Mouse (Mus musculus) erythroblast, embryonic 14.5 days (primary cell): ENCODE results near the gene Gm20489. TPM values are rescaled to one million over a fixed set of nuclear protein-coding genes. Genes with fewer than 3 reads are reported as not detected.

ENCODE experiments used
- H3K27me3 ChIP-seq: 2 replicates; pipeline ENCODE4 v1.6.1; 2012; ENCODE audit warnings: inconsistent platforms; ENCODE audit not compliant: control insufficient read depth
- H3K36me3 ChIP-seq: 2 replicates; pipeline ENCODE4 v1.6.1; 2012; ENCODE audit warnings: mild to moderate bottlenecking, inconsistent platforms; ENCODE audit not compliant: control insufficient read depth
- H3K4me1 ChIP-seq: 2 replicates; pipeline ENCODE4 v1.6.1; 2012; ENCODE audit warnings: inconsistent platforms; ENCODE audit not compliant: control insufficient read depth
- H3K4me3 ChIP-seq: replicated peaks from 2 replicates; pipeline ENCODE3; 2012; ENCODE audit warnings: moderate library complexity, mild to moderate bottlenecking, inconsistent platforms
- H3K9me3 ChIP-seq: 2 replicates; pipeline ENCODE4 v1.6.1; 2012; ENCODE audit warnings: low read length, inconsistent platforms, mixed read lengths; ENCODE audit not compliant: control insufficient read depth
- GATA1 ChIP-seq: IDR thresholded peaks from 2 replicates; pipeline ENCODE4 v1.6.1; 2012; ENCODE audit warnings: low read length, inconsistent platforms, mixed read lengths
- TAL1 ChIP-seq: IDR thresholded peaks from 3 replicates; pipeline ENCODE4 v1.6.1; 2012; ENCODE audit warnings: low read length, inconsistent platforms, mixed read lengths
- polyA plus RNA-seq: library from polyadenylated mRNA; stranded (reverse); fragments of >175 nt; gene quantifications from 2 replicates; pipeline ENCODE4 v1.2.3, GENCODE M21; 2012

Gm20489 gene
- polyA plus RNA-seq, result not detected in 2 replicates

GRCm38 (mm10) chrX:101268755-101269124 lies at the start of gene Gm20489:
TSS of gene Gm20489 (minus strand) at chrX:101269023.
- Histone ChIP-seq H3K9me3 (no peaks in the 10 kb centered on the region), H3K27me3 (peaks cover 9% of the 10 kb centered on the region), H3K4me1 (peaks cover 19% of the 10 kb centered on the region), H3K36me3 (no peaks in the 10 kb centered on the region), H3K4me3 (peak within 1 kb of the TSS; percentile 9)
- TF ChIP-seq GATA1 (no peak), TAL1 (no peak)

GRCm38 (mm10) chrX:101313625-101314359 lies 45.0 kb upstream of the Gm20489 start:
- H3K9me3 ChIP-seq, result no peaks in the 10 kb centered on the region
- peaks cover 53% of the 10 kb centered on the region for H3K27me3 ChIP-seq
- H3K4me1 ChIP-seq, result no peaks in the 10 kb centered on the region
- no peak for TF ChIP-seq GATA1
- no peak for TF ChIP-seq TAL1
- no peak overlapping the region for H3K4me3 ChIP-seq
- no peaks in the 10 kb centered on the region for H3K36me3 ChIP-seq

GRCm38 (mm10) chrX:101309299-101309698 lies 40.5 kb upstream of the Gm20489 start:
- H3K27me3 ChIP-seq, result peaks cover 57% of the 10 kb centered on the region
- no peaks in the 10 kb centered on the region for H3K4me1 ChIP-seq
- TF ChIP-seq TAL1 (no peak), GATA1 (no peak)
- no peaks in the 10 kb centered on the region for H3K36me3 ChIP-seq
- H3K9me3 ChIP-seq, result no peaks in the 10 kb centered on the region
- no peak overlapping the region for H3K4me3 ChIP-seq

- Histone ChIP-seq H3K4me1 (no peaks in the 10 kb centered on the region), H3K9me3 (no peaks in the 10 kb centered on the region), H3K4me3 (no peak overlapping the region), H3K36me3 (no peaks in the 10 kb centered on the region), H3K27me3 (peaks cover 68% of the 10 kb centered on the region)
- TF ChIP-seq TAL1, result no peak
- TF ChIP-seq GATA1, result no peak
These were observed 35.8 kb upstream of the Gm20489 start for GRCm38 (mm10) chrX:101304646-101305045.

- Histone ChIP-seq H3K9me3 (no peaks in the 10 kb centered on the region), H3K4me3 (no peak overlapping the region), H3K27me3 (peaks cover 62% of the 10 kb centered on the region), H3K36me3 (peaks cover 20% of the 10 kb centered on the region), H3K4me1 (peaks cover 13% of the 10 kb centered on the region)
- TF ChIP-seq TAL1 (no peak), GATA1 (no peak)
These were observed 32.8 kb upstream of the Gm20489 start for GRCm38 (mm10) chrX:101301654-101302053.

GRCm38 (mm10) chrX:101300427-101301030 lies 31.7 kb upstream of the Gm20489 start:
- Histone ChIP-seq H3K27me3 (peaks cover 54% of the 10 kb centered on the region), H3K4me3 (no peak overlapping the region), H3K36me3 (peaks cover 32% of the 10 kb centered on the region), H3K9me3 (no peaks in the 10 kb centered on the region), H3K4me1 (peaks cover 13% of the 10 kb centered on the region)
- TF ChIP-seq TAL1 (no peak), GATA1 (no peak)

- no peaks in the 10 kb centered on the region for H3K9me3 ChIP-seq
- H3K4me1 ChIP-seq, result peaks cover 13% of the 10 kb centered on the region
- H3K4me3 ChIP-seq, result no peak overlapping the region
- peaks cover 49% of the 10 kb centered on the region for H3K27me3 ChIP-seq
- TF ChIP-seq TAL1 (no peak), GATA1 (no peak)
- peaks cover 39% of the 10 kb centered on the region for H3K36me3 ChIP-seq
These were observed 30.9 kb upstream of the Gm20489 start for GRCm38 (mm10) chrX:101299473-101300426.

- H3K36me3 ChIP-seq, result peaks cover 46% of the 10 kb centered on the region
- H3K27me3 ChIP-seq, result peaks cover 46% of the 10 kb centered on the region
- TF ChIP-seq GATA1 (no peak), TAL1 (no peak)
- H3K9me3 ChIP-seq, result no peaks in the 10 kb centered on the region
- peaks cover 13% of the 10 kb centered on the region for H3K4me1 ChIP-seq
- H3K4me3 ChIP-seq, result no peak within 1 kb of the TSS
These were observed 30.2 kb upstream of the Gm20489 start, which contains the start of gene Nlgn3 for GRCm38 (mm10) chrX:101299055-101299454. TSS of gene Nlgn3 (plus strand) at chrX:101299168.
